Mouse (Mus musculus) brain, embryonic 14.5 days (tissue): ENCODE measurements at regions not wholly inside any gene's neighbourhood (a gene's known extent, or its start where the extent isn't known, plus 50 kb on each side); places are given as distances from the start of the nearest gene placed in this dataset.

Experiments used
- CTCF ChIP-seq: fragments of 200-500 bp; IDR thresholded peaks from 2 replicates; pipeline ENCODE4 v1.5.1; 2012; ENCODE audit warnings: inconsistent platforms, mild to moderate bottlenecking, moderate library complexity, borderline replicate concordance; ENCODE audit not compliant: insufficient read depth, insufficient read length; ENCODE audit errors: extremely low read depth
- POLR2A ChIP-seq: fragments of 200-500 bp; IDR thresholded peaks from 2 replicates; pipeline ENCODE4 v1.6.1; 2012; ENCODE audit warnings: mild to moderate bottlenecking, inconsistent platforms, borderline replicate concordance; ENCODE audit not compliant: poor library complexity, insufficient read depth, insufficient read length, severe bottlenecking; ENCODE audit errors: extremely low read depth

DNA sequence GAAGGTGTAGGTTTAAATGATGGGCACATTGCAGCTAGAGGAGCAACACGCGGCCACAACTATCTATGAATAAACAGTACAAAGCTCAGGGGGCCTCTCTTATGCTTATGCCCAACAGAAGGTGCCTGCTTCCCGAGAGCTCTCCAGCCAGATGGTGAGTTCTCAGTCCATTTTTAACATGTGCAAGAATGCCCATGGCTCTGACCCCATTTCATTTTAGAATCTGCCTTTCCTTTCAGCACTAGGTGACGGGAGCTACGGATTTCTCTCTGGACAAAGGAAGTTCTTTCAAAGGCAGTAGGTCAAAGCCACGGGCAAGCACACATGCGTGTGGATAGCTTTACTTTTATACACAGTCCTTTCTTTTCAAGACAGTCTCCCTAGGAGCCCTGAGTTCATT, 64.3 kb upstream of the Cnot2 start:
- TF ChIP-seq CTCF (no peak), POLR2A (no peak)
